Mouse (Mus musculus) kidney, postnatal 25 days (tissue): ENCODE results near the gene Tfdp2.

Experiments
- DNase-seq, 2 experiments: peaks; one replicate each; pipeline ENCODE4 v3.0.0; 2021; ENCODE audit warnings: mixed read lengths in 2 of 2

Gene Tfdp2

DNA sequence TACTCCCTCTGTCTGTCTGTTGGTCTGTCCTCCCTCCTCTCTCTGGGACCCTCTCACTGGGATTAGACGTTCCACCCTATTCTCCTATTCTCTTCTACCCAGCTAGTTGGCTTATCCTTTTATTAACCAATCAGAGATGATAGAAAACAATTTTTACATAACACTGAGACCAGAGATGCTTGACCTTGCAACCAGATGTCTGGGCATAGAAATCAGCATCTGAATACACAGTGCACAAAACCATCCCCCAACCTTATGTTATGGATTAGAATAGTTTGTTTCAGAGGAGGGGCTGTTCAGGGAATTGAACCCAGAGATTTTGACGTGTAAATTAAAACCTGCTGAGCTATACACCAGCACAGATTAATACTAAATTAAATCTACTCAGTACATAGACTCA, 34.2 kb downstream of the Tfdp2 start:
- no peak for DNase-seq

DNA sequence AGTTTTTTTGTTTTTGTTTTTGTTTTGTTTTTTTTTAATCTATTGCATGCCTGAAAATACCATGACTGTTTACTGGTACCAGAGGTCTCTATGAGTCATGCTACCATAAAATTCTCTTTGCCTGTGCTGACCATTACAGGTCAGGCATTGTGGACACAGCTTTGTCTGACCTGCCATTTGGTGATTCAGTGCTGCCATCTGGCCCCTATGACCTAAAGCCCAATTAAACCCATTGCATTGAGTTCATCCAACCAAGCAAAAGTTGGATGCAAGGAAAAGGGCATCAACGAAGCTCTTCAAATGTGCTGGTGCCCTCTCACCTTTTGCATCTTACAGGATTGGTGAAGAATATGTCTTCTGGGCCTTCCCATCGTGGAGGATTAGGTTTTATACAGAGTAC, 39.4 kb downstream of the Tfdp2 start:
- no peak for DNase-seq

DNA sequence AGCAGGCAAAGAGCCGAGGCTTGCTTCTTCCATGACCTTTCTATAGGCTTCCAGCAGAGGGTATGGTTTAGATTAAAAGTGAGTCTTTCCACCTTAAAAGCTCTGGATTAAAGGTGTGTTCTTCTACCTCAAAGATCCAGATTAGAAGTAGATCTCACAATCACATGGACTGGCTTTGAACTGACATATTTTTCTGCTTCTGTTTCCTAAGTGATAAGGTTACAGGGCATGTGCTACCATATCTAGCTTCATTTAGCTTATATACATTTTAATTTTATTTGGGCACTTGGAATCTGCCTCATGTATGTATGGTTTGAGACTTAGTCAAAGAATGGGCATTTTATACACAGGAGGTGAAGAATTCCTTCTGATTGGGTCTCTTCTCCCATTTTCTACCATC, 41.3 kb downstream of the Tfdp2 start:
- DNase-seq: no peak

DNA sequence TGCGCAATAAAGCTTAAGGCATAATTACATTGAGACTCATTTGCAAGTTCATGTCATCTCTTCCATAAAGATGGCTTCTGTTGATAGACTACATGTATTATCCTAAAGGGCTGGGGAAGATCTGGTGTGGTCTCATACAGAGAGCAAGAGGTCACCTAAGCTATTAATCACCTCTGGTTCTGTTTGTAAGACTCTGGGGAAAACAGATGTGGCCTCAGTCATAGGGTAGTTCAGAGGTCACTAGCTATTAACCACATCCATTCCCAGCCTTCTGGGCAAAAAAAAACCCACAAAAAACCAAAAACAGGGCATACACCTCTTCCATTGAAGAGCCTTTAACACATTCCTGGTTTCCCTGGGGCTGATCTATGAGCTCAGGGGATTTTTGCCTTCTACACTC, 42.2 kb downstream of the Tfdp2 start:
- DNase-seq: no peak

DNA sequence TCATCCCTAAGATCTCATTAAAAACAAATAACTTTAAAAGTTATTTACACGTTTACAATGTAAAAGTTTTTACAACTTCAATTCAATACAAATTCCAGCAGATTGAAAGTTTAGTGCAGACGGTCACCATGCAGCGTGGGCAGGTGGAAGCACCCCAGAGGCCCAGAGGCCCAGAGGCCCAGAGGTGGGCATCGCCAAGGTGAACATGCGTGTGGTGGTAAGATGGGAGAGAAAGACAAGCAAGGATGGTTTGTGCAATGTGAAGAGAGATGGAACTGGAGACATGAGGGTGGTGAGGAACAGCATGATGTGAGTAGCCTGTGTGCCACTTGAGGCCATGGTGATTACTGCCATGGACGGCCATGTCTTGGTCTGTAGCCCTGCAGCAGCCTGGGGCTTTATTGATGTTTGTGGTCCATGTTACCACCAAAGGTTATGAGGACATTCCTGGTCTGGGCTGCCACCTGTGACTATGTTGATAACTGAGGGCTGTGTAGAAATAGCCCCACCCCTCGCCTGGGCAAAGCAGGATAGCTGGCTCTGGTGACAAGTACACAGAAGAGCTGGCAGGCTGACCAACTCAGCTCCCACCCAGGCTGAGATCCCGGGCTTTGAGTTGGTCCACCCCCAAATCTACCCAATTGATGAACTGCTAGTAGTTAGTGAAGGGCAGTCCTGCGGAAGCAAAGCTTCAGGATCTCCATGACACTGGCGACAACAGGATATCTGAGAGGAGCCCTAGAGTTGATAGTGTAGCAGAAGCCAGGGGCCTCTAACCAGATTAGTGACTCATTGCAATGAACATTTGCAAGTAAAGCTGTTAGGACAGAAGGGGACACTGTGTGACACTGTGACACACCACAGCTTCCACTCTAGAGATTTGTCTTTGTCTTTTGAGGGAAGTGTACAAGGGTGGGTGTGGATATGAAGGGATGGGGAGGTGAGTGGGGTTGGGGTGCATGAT, 45.3 kb downstream of the Tfdp2 start:
- no peak for DNase-seq

- DNase-seq: peak; percentile 28 to 58
Measured at GRCm38 (mm10) chr9:96243915-96244314, 47.8 kb downstream of the Tfdp2 start.

DNA sequence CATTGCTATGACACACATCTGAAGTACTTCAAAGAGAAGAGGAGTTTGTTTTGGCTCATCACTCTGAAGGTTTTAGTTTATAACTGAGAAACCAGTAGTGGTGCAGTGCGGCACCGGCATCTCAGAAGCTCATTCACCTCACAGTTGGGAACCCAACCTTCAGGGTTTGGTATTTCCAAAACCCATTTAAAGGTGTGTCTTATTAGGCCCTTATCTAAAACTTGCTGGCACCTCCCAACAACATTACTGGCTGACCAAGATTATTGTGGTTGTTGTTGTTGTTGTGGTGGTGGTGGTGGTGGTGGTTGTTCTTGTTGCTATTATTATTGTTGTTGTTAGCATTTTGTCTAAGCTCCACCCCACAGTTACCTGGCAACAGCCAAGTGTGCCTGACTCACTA, 58.7 kb downstream of the Tfdp2 start:
- no peak for DNase-seq

GRCm38 (mm10) chr9:96258478-96258877, 62.4 kb downstream of the Tfdp2 start:
- peak in 1 of 2 experiments; percentile 14 for DNase-seq

GRCm38 (mm10) chr9:96259017-96259512, 63.0 kb downstream of the Tfdp2 start:
- peak in 1 of 2 experiments; percentile 5 for DNase-seq

GRCm38 (mm10) chr9:96259753-96260520, 63.9 kb downstream of the Tfdp2 start:
- DNase-seq: peak; percentile 17 to 41

- no peak for DNase-seq
Measured at GRCm38 (mm10) chr9:96261101-96261500, 65.0 kb downstream of the Tfdp2 start.

DNA sequence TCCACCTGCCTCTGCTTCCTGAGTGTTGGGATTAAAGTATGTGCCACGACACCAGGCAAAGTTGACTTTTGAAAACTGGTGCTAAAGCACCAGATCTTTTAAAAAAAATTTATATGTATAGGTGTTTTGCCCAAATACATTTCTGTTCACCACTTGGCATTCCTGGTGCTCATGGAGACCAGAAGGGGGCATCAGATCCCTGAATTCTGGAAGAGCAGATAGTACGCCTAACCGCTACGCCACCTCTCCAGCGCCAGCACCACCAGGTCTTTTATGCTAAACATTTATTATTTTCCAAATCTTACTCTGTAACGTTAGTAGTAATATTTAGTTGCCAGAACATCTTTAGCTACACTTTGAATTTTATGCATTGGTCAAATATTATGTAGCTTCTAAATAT, 65.9 kb downstream of the Tfdp2 start:
- no peak for DNase-seq

GRCm38 (mm10) chr9:96266793-96267558, 70.9 kb downstream of the Tfdp2 start:
- no peak for DNase-seq

DNA sequence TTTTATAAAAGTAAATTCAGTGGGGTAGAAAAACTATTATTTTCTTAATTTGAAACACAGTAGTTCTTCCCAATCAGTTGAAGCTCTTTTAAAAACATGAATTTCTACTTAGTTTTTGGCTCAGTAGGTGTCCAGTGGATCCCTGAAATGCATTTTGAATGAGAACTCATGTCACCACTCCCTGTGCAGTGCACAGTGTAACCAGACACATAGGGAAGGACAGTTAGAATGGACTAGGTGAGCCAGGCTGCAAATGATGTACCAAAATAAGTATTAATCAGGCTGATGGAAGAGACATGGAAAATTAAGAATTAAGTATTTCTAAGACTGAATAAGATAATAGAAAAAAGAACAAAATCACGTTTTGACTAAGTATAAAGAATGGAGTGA, 71.5 kb downstream of the Tfdp2 start:
- no peak for DNase-seq

DNA sequence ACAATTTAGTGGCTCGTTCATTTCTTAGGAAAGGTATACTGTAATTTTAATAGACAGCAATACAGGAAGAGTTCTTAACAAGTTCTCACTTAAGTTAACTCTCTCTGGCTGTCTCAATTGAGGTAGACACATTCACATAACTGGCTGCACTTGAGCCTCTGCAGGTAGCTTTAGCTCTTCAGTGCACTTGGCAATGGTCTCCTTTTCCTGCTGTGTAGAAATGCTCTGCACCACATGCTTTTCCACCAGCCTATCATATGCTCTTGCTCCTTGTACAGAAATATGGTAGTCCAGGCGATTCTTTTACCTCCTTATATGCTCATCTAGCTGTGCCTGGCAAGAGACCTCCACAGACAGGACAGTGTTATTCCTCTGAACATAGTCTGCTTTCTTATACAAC, 73.7 kb downstream of the Tfdp2 start:
- DNase-seq: no peak

GRCm38 (mm10) chr9:96275543-96275942, 79.5 kb downstream of the Tfdp2 start:
- DNase-seq: no peak

DNA sequence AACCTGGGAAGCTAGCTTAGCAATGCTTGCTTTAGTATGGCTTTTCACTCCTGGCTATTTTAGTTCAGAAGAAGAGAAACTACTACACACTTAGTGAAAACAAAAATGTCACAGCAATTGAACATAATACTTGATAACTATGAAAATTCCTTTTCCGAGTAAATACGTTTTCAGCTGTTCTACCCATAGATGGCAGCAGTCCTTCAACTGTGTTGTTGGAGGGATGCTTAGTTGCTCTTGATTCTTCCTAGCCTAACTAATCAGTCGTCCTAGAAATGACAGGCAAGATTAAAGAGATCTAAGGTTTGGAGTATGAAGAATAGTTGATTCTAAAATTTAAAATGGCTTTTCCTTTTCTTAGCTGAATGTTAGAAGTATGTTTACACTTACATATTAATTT, 85.4 kb downstream of the Tfdp2 start:
- no peak for DNase-seq

- no peak for DNase-seq
Measured at GRCm38 (mm10) chr9:96282082-96282481, 86.0 kb downstream of the Tfdp2 start.

DNA sequence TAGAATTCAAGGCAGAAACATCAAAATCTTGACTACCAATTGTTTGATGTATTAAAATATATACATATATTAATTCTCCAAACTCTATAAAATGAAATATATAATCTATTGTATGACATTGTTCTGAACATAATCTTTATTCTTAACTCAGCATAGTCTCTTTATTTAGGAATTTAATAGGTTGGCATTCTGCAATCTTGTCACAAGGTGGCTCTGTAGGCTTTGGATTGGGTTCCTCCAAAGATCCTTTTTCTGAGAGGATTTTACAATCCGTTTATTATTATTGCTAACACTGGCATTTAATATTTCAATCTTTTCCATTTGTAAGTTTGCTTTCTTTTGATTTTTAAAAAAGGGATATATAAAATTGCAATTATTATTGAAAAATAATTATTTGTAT, 88.8 kb downstream of the Tfdp2 start:
- DNase-seq: no peak

GRCm38 (mm10) chr9:96292144-96292543, 96.1 kb downstream of the Tfdp2 start:
- DNase-seq: no peak

GRCm38 (mm10) chr9:96299324-96300008, 103.4 kb downstream of the Tfdp2 start:
- DNase-seq: no peak

DNA sequence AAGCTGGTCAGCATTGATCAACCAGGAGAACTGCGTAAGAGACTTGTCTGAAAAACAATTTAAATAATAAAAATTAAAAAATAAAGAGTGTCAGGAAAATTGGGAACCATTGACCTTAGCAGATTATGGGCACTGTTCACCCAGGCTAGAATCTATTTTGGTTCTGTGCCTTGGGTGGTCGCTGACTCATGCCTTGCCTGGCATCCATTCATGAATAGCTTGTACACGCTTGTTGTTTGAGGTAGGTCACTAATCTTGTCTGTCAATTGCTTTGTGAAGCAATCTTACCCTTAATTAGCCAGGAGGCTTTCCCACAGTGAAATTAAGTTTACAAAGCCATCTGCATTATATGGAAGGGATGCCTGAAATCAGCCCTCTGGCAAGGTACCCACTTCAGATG, 112.7 kb downstream of the Tfdp2 start:
- no peak for DNase-seq
